Mouse (Mus musculus) gastrocnemius, postnatal 10 days (tissue): ENCODE data around the gene Il17rc. TPM values are rescaled to one million over a fixed set of nuclear protein-coding genes. Genes with fewer than 3 reads are reported as not detected.

Experiments
- DNase-seq: peaks from one replicate; pipeline ENCODE4 v3.0.0; 2021; ENCODE audit warnings: mixed read lengths
- total RNA-seq, 2 experiments: library from RNA; stranded (reverse); gene quantifications; 2 replicates each; pipeline ENCODE4 v1.2.3; 2021

Il17rc gene
- total RNA-seq, 2 experiments from 2014 or later: 5.9 to 9.1 TPM

DNA sequence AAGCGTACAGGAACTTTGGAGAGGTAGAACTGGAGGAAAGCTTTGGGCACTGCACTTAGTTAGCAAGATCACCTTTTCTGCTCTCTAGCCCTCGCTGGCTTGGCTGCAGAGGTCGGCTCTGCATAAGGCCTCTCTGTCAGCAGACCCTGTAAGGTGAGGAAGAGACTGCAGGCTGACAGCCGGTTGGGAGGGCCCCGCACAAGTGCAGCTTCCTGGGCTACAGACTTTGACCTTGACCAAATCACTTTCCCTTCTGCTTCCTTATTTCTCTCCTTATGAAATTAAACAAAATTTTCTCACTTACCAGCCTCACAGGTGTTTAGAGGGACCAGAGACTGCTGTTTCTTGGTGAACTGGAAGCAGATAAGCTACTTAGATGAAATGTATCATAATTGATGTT is 16.2 kb upstream of the Il17rc start:
- no peak for DNase-seq

DNA sequence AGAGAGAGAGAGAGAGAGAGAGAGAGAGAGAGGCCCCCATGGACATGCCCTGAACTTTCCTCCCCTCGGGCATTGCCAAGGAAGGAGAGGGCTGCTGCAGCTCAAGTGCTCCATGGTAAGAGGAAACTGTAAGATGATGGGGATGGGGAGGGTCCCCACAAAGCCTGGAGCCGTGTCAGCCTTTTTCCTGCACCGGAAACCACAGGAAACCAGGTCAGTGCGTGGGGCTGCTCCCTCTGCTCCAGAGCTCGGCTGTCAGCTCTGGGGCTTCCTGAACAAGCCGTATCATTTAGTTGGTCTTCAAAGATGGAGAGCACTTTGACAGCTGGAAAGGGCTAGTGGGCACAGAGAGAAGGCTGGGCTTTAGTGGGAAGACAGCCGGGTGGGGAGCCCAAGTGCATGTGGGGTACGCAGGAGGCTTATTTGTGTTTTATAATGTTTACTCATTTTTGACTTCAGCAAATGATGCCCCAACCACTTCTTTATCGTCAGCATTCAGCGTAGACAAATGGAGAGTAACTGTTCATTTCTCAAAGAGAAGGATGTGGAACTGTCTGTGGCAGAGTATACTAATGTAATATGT is 13.2 kb upstream of the Il17rc start, which contains the start of gene Il17re:
Il17re (plus strand) TSS at position 533 of the 583 bp plus-strand sequence.
- DNase-seq: no peak

DNA sequence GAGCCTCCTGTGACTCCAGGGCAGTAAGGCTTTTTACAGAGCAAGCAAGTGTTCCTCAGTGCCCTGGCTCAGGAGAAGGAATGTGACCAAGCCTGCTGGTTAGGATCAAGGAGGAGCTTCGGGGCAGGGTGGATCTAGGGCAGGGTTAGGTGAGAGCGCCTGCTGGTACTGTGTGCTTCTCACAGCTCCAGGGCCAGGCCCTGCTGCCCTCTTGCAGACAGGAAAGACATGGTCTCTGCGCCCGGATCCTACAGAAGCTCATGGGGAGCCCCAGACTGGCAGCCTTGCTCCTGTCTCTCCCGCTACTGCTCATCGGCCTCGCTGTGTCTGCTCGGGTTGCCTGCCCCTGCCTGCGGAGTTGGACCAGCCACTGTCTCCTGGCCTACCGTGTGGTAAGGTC is 12.6 kb upstream of the Il17rc start:
- DNase-seq: no peak

DNA sequence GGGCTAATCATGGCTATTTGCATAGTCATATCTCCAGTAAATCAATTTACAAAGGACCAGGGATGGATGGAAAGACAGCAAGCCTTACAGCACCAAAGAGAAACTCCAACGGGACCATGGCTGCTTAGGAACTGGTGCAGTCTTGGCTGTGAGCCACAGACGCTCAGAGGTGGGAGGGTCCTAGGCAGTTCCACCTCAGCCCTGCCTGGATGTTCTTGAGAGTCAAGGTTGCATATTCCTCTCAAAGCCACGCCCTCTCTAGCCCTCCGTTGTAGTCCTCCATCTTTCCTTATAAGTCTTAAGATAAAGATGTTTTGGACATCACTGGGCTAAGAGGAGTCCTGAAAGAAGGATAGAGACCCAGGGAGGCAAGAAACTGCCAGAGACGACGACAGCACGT is 7.2 kb upstream of the Il17rc start:
- no peak for DNase-seq

DNA sequence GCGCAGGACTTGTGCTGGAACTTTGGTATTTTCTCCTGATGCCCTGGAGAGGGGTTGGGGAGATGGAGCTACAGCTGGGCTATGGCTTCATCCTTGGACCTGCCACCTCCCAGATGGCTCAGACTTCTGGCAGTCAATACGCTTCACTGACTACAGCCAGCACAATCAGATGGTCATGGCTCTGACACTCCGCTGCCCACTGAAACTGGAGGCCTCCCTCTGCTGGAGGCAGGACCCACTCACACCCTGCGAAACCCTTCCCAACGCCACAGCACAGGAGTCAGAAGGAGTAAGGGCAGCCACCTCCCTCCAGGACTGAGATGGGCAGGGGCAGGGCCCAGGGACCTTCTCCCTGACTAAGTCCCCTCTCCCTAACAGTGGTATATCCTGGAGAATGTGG is 5.6 kb upstream of the Il17rc start:
- DNase-seq: no peak

DNA sequence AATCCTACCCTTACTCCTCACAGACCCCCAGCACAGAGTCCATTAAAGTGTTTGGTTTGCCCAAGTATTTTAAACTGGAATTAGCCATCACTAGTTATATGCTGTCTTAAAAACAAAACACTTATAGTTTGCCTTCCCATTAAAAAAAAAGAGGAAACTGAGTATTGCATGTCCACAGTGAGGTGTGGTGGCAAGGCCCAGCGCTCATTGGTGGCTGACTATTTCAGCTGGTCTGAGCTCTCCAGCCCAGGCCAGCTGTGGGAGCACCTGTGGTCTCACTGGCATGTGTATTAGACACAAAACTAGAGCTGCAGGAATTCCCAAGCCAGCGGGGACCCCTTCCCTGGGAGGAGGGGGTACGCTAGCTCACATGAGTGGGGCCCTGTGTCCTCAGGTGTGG is 2.7 kb upstream of the Il17rc start:
- no peak for DNase-seq

DNA sequence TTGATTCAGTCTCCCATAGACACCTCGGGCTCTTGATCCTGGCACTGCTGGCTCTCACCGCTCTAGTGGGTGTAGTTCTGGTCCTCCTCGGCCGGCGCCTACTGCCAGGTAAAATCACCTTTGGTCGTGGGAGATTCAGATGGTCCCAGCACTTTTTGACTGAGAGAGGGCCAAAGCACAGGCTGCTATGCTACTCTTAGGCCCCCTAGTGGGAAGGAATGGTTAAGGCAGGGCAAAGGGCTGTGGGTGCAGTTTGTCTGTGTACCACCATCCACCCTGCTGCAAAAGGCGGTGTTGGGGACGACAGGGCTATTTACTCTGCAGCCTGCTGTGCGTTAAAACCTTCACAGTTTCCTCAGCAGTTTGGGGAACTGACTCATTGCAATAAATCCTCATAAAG is 2.2 kb upstream of the Il17rc start:
- peak; percentile 65 for DNase-seq

DNA sequence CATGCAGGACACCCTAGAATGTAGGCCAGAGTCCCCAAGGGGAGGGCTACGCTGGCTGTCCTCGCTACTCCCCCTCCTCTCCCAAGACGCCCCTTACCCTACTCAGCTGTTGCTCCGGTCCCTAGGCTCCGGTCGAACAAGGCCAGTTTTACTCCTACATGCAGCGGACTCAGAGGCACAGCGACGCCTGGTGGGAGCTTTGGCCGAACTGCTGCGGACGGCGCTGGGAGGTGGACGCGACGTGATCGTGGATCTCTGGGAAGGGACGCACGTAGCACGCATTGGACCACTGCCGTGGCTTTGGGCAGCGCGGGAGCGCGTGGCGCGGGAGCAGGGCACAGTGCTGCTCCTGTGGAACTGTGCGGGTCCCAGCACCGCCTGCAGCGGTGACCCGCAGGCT is 1.8 kb upstream of the Il17rc start:
- peak; percentile 85 for DNase-seq

DNA sequence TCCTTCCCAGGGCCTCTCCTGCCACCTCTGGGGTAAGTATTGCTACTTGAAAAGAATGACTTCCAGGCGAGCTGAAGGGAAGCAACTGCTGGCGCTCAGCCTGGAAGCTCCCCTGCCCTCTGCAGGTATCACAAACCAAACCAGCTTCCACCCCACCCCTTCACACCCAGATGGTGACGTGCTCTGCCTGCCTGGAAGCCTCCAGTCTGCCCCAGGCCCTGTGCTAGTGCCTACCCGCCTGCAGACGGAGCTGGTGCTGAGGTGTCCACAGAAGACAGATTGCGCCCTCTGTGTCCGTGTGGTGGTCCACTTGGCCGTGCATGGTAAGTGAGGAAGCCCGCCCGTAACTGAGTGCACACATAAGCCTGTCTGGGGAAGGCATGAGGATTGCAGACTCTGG is 834 bp downstream of the Il17rc start:
- DNase-seq: no peak

DNA sequence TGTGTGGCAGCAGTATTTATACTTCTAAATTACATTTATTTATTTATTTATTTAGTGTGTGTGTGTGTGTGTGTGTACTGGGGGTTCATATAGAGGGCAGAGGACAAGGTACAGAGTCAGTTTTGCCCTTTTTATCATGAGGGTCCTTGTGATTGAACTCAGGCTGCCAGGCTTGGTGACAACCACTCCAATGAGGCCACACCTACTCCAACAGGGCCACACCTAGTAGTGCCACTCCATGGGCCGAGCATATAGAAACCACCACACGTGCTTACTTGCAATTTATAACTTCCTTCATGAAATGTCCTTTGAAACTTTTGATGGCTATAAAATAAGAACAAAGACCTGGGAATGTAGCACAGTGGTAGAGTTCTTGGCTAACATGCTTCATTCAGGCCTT is 2.0 kb downstream of the Il17rc start:
- DNase-seq: no peak

DNA sequence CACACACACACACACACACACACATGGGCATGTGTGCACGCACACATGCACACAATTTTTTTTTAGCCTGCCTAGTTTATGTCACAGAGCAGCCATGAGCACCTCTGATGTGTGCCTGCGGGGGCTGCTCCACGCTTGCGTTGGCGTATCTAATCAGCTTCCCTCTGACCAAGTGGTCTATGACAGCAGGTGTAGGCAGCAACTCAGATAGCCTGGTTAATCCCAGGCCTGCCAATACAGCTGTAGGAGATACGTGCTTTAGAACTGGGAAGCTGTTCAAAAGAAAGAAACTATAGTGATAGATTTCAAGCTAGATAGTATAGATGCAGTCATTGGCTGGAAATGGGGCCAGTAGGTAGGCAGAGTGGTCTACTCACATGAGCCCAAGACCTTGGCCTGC is 2.5 kb downstream of the Il17rc start:
- DNase-seq: no peak

DNA sequence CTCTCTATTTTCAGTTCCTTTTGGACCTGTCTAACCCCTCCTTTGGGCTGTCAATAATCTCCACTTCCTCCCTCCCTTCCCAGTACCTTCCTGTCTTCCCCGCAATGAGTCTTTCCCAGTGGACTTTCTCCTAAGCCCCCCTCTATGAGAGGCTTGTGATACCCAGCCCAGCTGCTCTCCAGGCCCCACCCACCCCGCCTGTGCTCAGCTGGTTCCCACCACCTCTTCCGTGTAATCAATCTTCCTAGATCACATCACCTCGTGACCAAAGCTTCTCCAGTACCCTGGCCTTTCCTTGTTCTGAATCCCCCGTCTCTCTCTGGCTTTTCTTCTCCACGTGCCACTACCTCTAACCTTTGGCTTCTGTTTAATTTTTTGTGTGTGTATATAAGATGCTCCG is 6.1 kb downstream of the Il17rc start:
- DNase-seq: no peak

DNA sequence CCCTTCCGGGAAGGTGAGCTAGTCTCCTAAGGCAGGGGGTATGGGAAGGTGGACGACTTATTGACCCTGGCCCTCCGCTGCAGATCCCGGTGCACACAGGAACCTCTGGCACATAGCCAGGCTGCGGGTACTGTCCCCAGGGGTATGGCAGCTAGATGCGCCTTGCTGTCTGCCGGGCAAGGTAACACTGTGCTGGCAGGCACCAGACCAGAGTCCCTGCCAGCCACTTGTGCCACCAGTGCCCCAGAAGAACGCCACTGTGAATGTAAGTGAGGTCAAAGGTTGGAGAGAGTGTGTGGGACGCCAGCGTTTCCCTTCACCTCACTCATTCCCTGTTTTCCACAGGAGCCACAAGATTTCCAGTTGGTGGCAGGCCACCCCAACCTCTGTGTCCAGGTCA is 7.7 kb downstream of the Il17rc start:
- no peak for DNase-seq

DNA sequence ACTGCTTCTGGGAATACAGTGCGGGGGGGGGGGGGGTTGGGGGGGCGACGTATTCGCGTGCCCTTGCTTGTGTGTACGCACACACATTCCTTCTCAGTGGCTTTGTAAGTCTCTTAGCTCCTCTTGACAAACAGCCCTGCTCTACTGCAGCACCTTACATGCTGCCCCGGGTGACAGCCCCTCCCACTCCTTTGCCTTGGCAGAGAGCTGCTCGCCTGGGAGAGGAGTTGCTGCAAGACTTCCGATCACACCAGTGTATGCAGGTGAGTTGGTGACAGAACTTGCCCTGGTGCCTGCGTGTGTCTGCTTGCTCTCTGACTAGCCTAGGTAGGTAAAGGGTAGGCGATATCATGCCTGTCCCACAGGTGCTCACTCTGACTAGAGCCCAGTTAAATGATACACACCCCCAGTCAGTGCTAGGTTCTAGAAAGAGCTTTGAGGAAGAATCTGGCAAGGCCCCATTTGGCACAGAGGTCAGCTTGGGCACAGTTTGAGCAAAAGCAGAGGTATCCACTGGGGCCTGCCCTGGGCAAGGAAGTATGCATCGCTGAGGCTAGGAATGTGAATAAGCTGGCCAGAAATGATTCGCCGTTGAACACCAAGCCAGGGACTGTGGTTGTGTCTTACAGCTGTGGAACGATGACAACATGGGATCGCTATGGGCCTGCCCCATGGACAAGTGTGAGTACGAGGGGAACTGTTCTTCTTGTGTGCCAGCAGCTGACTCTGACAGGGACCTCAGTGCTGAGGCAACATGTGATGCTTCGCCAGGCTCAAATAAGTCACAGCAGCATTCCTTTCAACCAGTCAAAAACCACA is 9.5 kb downstream of the Il17rc start:
- DNase-seq: no peak

DNA sequence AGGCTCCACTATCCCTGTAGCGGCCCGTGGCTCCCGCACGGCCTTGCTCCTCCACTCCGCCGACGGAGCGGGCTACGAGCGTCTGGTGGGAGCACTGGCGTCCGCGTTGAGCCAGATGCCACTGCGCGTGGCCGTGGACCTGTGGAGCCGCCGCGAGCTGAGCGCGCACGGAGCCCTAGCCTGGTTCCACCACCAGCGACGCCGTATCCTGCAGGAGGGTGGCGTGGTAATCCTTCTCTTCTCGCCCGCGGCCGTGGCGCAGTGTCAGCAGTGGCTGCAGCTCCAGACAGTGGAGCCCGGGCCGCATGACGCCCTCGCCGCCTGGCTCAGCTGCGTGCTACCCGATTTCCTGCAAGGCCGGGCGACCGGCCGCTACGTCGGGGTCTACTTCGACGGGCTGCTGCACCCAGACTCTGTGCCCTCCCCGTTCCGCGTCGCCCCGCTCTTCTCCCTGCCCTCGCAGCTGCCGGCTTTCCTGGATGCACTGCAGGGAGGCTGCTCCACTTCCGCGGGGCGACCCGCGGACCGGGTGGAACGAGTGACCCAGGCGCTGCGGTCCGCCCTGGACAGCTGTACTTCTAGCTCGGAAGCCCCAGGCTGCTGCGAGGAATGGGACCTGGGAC is 11.4 kb downstream of the Il17rc start:
- peak; percentile 55 for DNase-seq

DNA sequence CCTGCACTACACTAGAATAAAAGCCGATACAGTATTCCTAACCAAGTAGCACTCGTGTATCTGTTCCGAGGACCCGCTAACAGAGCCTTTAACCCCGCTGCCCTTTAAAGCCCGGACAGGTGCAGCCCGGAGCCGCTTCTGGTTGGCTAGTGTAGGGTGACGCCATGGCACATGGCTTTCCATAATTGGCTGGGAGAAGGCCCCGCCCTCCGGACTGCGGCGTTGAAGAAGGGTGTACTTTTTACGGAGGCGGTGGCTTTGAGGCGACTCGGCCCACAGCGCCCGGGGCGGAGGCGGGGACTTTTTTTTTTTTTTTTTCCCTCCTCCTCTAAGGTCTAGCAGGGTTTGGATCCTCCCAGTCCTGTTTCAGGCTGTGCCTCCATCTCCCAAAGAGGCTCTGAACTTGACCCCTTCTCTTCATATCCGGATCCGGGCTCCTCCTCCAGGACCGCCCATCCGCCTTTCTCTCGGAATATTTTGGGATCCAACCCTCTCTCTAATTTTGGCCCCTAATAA is 11.9 kb downstream of the Il17rc start, which contains the start of gene Creld1:
Creld1 (plus strand) TSS at position 198 of the 516 bp plus-strand sequence.
- peak; percentile 87 for DNase-seq

DNA sequence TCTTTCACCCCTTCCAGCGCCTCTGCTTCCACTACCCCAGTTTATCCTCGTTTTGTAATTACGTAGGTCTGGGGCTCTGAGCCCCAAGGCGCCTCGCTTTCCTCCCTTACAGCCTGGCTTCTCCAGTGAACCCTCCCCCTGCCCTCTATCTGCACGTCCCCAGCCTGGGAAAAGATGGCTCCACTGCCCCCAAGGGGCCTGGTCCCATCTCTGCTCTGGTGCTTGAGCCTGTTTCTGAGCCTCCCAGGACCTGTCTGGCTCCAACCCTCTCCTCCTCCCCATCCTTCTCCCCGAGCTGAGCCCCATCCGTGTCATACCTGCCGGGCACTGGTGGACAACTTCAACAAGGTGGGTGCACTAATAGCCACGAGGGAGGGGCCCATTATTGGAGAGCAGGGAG is 12.5 kb downstream of the Il17rc start:
- no peak for DNase-seq

DNA sequence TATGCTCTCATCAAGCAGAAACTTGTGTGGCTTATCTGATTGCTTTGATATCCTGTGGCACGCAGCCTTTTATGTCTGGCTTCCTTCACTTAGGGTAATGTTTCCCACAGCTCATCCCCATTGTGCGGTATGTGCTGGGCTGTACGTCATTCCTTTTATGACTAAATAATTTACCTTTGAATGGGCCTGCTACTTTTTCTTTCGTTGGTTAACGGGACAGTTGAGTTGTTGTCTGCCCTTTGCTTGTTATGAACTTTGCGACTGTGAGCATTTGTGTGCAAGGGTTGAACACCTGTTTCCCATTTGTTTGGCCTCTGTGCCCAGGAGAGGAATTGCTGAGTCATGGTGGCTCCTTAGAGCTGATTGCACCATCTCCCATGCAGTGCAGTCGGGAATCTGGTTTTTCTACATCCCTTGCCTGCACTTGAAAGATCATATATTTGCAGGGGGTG is 15.9 kb downstream of the Il17rc start:
- DNase-seq: no peak

DNA sequence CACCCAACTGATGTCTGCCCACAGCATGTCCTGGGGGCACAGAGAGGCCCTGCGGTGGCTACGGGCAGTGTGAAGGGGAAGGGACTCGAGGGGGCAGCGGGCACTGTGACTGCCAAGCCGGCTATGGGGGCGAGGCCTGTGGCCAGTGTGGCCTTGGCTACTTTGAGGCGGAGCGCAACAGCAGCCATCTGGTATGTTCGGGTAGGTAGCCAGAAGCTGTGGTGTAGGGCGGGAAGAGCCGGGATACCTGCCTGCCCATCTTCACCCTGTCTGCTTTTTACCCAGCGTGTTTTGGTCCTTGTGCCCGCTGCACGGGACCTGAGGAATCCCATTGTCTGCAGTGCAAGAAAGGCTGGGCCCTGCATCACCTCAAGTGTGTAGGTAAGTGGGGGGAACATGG is 18.2 kb downstream of the Il17rc start:
- DNase-seq: no peak

DNA sequence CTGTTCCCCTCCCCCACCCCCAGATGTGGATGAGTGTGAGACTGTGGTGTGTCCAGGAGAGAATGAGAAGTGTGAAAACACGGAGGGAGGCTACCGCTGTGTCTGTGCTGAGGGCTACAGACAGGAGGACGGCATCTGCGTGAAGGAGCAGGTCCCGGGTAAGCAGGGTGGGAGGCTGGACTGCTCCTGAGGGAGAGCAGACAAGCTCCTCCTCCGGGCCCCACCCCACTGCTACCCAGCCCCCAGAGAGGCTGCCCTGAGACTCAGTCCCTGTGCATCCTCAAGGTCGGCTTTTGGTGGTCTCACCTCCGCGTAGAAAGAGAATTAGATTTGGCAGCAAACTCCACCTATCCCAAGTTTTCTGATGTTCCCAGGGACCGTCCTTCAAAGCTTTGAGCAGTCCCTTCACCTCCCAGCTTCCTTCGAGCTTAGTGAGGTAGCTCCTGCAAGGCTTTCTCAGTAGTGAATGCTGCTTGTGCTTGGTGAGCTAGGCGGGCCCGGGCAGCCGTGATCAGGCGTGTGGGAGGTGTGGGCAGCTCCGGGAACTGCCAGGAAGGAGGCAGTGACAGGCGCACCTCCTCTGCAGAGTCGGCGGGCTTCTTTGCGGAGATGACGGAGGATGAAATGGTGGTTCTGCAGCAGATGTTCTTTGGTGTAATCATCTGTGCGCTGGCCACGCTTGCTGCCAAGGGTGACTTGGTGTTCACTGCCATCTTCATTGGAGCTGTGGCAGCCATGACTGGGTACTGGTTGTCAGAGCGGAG is 21.1 kb downstream of the Il17rc start:
- no peak for DNase-seq

DNA sequence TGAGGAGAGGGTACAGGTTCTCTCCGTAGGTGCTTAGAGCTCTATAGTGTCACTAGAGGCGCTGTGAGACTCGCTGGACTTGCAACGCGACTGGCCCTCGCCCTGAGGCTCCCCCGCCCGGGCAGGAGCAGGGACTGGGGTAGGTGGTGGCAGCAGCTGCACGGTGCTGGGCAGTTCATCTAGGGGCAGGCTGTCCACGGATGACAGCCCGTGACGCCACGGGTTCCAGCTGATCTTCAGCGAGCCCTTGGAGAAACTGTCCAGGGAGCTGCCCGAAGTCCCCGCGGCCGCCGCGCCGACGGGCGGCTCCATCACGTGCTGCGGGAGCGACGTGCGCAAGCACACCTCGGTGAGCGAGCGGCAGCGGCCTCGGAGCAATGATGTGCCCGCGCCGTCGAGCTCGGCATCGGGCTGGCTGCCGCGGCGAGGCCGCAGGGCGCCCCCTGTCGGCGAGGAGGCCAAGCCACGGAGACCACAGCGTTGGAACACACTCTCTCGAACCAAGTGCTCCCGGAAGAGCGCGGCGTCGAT is 23.1 kb downstream of the Il17rc start:
- DNase-seq: peak; percentile 86

DNA sequence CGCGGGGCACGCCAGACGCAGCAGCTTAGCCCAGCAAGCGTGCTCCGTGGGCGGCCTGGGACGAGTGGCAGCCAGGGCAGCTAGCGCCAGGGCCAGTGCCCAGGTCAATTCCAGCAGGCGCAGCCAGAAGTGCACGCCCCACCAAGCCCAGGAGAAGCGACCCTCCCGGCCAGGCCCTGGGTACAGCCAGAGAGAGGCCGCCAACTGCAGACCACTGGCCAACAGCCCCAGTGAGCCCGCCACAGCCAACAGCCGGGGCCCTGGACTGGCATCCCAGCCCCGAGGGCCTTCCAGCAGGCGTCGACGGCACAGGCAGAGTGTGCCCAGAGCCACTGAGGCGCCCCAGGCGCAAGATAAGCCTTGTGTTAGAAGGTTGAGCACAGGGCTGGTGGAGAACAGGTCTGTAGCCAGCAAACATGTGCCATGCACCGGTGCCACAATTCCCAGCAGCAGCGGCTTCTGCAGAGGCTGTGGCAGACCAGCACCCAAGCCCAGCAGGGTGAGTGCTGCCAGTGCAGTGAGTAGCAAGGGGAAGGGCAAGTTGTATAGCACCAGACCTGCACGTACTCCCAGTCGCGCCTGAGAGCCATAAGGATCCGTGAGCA is 23.9 kb downstream of the Il17rc start:
- DNase-seq: peak; percentile 36
